Mouse (Mus musculus) liver, embryonic 11.5 days (tissue): ENCODE measurements around the gene H3f3a. TPM values are rescaled to one million over a fixed set of nuclear protein-coding genes. Genes with fewer than 3 reads are reported as not detected.

ENCODE experiments used
- ATAC-seq: fragments of 200-750 bp; cut with Nextera tagmentation; replicated peaks from 2 replicates; pipeline ENCODE4 v1.8.0; 2017; ENCODE audit warnings: moderate number of reproducible peaks, mild to moderate bottlenecking, moderate TSS enrichment, moderate library complexity; ENCODE audit not compliant: low FRiP score
- DNase-seq: peaks from one replicate; pipeline ENCODE4 v3.0.0-alpha.2; 2017; ENCODE audit warnings: low spot score
- H3K27ac ChIP-seq: fragments of 300-500 bp; sonication (generic); 2 replicates; pipeline ENCODE4 v1.5.1; 2014; ENCODE audit warnings: mild to moderate bottlenecking, low read depth, low read length, control low read depth
- H3K27me3 ChIP-seq: fragments of 300-500 bp; sonication (generic); replicated peaks from 2 replicates; pipeline ENCODE4 v1.6.1; 2014; ENCODE audit warnings: low read length, mixed read lengths; ENCODE audit not compliant: control insufficient read depth, insufficient read depth
- H3K36me3 ChIP-seq: fragments of 300-500 bp; sonication (generic); 2 replicates; pipeline ENCODE4 v1.6.1; 2014; ENCODE audit warnings: mild to moderate bottlenecking, low read length, moderate library complexity, mixed read lengths; ENCODE audit not compliant: control insufficient read depth, insufficient read depth
- H3K4me1 ChIP-seq: fragments of 300-500 bp; sonication (generic); replicated peaks from 2 replicates; pipeline ENCODE4 v1.6.1; 2014; ENCODE audit warnings: low read length, mixed read lengths; ENCODE audit not compliant: control insufficient read depth, insufficient read depth
- H3K4me2 ChIP-seq: fragments of 300-500 bp; sonication (generic); 2 replicates; pipeline ENCODE4 v1.6.1; 2014; ENCODE audit warnings: mild to moderate bottlenecking, control low read depth, moderate library complexity
- H3K4me3 ChIP-seq: fragments of 300-500 bp; sonication (generic); 2 replicates; pipeline ENCODE4 v1.5.1; 2014; ENCODE audit warnings: low read depth, low read length, control low read depth
- H3K9ac ChIP-seq: fragments of 300-500 bp; sonication (generic); 2 replicates; pipeline ENCODE4 v1.6.1; 2014; ENCODE audit warnings: low read depth, low read length, control low read depth
- H3K9me3 ChIP-seq: fragments of 300-500 bp; sonication (generic); 2 replicates; pipeline ENCODE4 v1.6.1; 2016; ENCODE audit warnings: low read length, inconsistent platforms, mixed read lengths; ENCODE audit not compliant: control insufficient read depth
- WGBS: fragments of 180-500 bp; shearing (Covaris S2); extraction: QIAGEN DNeasy Blood & Tissue Kit; methylation state at CpG from one replicate; pipeline ENCODE4 v1.1.7; 2014; 5-methylcytosine and 5-hydroxymethylcytosine counted together
- polyA plus RNA-seq: library from polyadenylated mRNA; unstranded; fragments of >200 nt; fragmentation: Nextera tagmentation; extraction: Ambion mirVana; gene quantifications from 2 replicates; pipeline ENCODE4 v1.2.1, GENCODE M21; 2014

The H3f3a gene
- polyA plus RNA-seq, 1 experiment from 2014 or later = 1,897 TPM

DNA sequence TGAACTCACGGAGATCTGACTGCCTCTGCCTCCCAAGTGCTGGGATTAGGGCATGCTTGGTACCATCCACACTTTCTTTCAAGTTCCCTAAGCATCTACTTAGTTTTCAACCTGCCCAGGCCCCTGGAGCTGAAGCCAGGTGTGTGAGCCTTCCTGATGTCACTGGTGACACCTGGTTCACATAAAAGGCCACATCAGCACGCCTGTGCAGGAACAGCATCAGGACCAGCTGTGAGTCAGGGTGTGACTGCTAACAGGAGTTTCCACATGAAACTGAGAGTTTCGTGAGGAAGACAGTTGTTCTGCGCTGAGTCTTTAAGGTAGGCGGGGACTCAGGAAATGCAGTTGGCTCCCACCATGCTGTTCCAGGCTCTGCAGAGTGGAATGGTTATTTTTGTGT lies 48.4 kb downstream of the H3f3a start:
- peaks cover 13% of the 10 kb centered on the region for H3K27me3 ChIP-seq

GRCm38 (mm10) chr1:180763828-180764227 lies 49.9 kb downstream of the H3f3a start:
- Histone ChIP-seq H3K4me1 (peaks cover 13% of the 10 kb centered on the region), H3K4me3 (peak overlapping the region; percentile 43), H3K27me3 (peaks cover 11% of the 10 kb centered on the region), H3K36me3 (no peaks in the 10 kb centered on the region; the same call in 1 of the 2 replicates), H3K9me3 (no peaks in the 10 kb centered on the region), H3K27ac (no peak overlapping the region), H3K9ac (0 out of 2 replicates have a peak overlapping the region, but pooled peaks have one; percentile 40), H3K4me2 (peak overlapping the region; percentile 70)
- ATAC-seq (peak; percentile 42; the same call in 1 of the 2 replicates), DNase-seq (no peak)
- 2% methylated on average over 11 of the region's 11 CpGs for WGBS

More for the DNA sequence above, 48.4 kb downstream of the H3f3a start:
- Histone ChIP-seq H3K9me3 (no peaks in the 10 kb centered on the region), H3K9ac (no peak overlapping the region), H3K4me1 (peaks cover 14% of the 10 kb centered on the region), H3K4me2 (no peak overlapping the region), H3K4me3 (no peak overlapping the region), H3K27ac (no peak overlapping the region), H3K36me3 (no peaks in the 10 kb centered on the region; the same call in 1 of the 2 replicates)
- 83% methylated on average over 5 of the region's 5 CpGs for WGBS
- DNase-seq (no peak), ATAC-seq (no peak)

DNA sequence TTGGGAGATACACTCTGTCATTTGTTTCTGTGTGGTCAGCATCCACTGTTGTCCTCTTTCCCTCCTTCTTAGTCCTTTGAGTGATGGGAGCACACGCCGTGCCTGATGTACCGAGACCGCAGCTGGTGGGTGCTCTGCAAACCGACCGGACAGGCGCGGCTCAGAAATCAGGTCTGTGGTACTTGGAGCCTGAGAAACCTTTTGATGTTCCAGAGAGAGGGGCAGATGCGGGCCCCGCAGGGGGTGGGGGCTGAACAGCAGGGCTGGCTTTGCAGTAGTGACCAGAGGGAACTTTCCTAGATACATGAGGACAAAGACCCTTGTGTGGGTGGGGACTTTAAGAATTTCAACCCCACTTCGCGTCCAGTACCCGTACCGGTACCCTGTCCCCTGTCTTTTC lies 50.4 kb downstream of the H3f3a start:
- no peak overlapping the region for H3K9ac ChIP-seq
- no peaks in the 10 kb centered on the region for H3K9me3 ChIP-seq
- ATAC-seq (no peak), DNase-seq (no peak)
- no peak overlapping the region for H3K27ac ChIP-seq
- H3K36me3 ChIP-seq = no peaks in the 10 kb centered on the region; the same call in 1 of the 2 replicates
- peaks cover 11% of the 10 kb centered on the region for H3K27me3 ChIP-seq
- H3K4me3 ChIP-seq = peak overlapping the region; percentile 43
- WGBS = 20% methylated on average over 14 of the region's 14 CpGs
- H3K4me1 ChIP-seq = peaks cover 10% of the 10 kb centered on the region
- peak overlapping the region; percentile 70 for H3K4me2 ChIP-seq

DNA sequence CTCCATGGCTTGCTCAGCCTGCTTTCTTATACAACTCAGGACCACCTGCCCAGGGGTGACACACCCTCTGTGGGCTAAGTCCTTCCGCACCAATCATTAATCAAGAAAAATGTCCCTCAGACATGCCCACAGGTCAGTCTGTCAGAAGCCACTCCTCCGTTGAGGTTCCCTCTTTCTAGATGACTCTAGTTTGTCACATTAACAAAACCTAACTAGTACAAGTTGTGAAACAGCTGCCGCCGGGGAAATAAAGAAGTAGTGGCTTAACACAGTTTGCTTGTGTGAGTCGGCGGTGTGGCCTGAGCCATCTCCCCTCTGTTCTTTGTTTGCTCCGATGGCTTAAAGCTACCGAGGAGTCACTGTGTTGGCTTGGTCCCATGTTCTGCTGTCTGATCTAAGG lies 51.1 kb downstream of the H3f3a start:
- H3K4me2 ChIP-seq = 0 out of 2 replicates have a peak overlapping the region, but pooled peaks have one; percentile 70
- WGBS = 66% methylated on average over 8 of the region's 8 CpGs
- H3K27ac ChIP-seq = no peak overlapping the region

GRCm38 (mm10) chr1:180762180-180762579 lies 51.6 kb downstream of the H3f3a start:
- Histone ChIP-seq H3K4me1 (peaks cover 4% of the 10 kb centered on the region; the same call in 1 of the 2 replicates), H3K4me2 (no peak overlapping the region), H3K36me3 (no peaks in the 10 kb centered on the region; the same call in 1 of the 2 replicates), H3K4me3 (no peak overlapping the region), H3K27me3 (peaks cover 11% of the 10 kb centered on the region), H3K9me3 (no peaks in the 10 kb centered on the region), H3K27ac (no peak overlapping the region), H3K9ac (no peak overlapping the region)
- WGBS = 81% methylated on average over 11 of the region's 11 CpGs
- ATAC-seq (no peak), DNase-seq (no peak)

More for the DNA sequence above, 51.1 kb downstream of the H3f3a start:
- no peak for ATAC-seq
- peaks cover 11% of the 10 kb centered on the region for H3K27me3 ChIP-seq
- peaks cover 8% of the 10 kb centered on the region for H3K4me1 ChIP-seq
- H3K9ac ChIP-seq = no peak overlapping the region
- H3K36me3 ChIP-seq = no peaks in the 10 kb centered on the region; the same call in 1 of the 2 replicates
- H3K4me3 ChIP-seq = no peak overlapping the region
- no peaks in the 10 kb centered on the region for H3K9me3 ChIP-seq
- no peak for DNase-seq

GRCm38 (mm10) chr1:180757956-180758520 lies 55.7 kb downstream of the H3f3a start:
- H3K9ac ChIP-seq = no peak overlapping the region
- no peak for DNase-seq
- WGBS = 88% methylated on average over 7 of the region's 7 CpGs
- H3K27ac ChIP-seq = no peak overlapping the region
- H3K9me3 ChIP-seq = no peaks in the 10 kb centered on the region
- no peak overlapping the region for H3K4me3 ChIP-seq
- peaks cover 4% of the 10 kb centered on the region; the same call in 1 of the 2 replicates for H3K36me3 ChIP-seq
- H3K4me1 ChIP-seq = no peaks in the 10 kb centered on the region
- no peak overlapping the region for H3K4me2 ChIP-seq
- H3K27me3 ChIP-seq = 0 out of 2 replicates have a peak, but pooled peaks cover 4% of the 10 kb centered on the region
- ATAC-seq = no peak

- Histone ChIP-seq H3K9me3 (no peaks in the 10 kb centered on the region), H3K36me3 (peaks cover 8% of the 10 kb centered on the region; the same call in 1 of the 2 replicates), H3K27me3 (no peaks in the 10 kb centered on the region), H3K27ac (no peak overlapping the region), H3K4me1 (no peaks in the 10 kb centered on the region), H3K4me2 (no peak overlapping the region), H3K4me3 (no peak overlapping the region), H3K9ac (no peak overlapping the region)
- no peak for DNase-seq
- 79% methylated on average over 3 of the region's 3 CpGs for WGBS
- 0 out of 2 replicates have a peak, but pooled peaks have one; percentile 34 for ATAC-seq
These were observed 56.3 kb downstream of the H3f3a start for GRCm38 (mm10) chr1:180757252-180757955.

DNA sequence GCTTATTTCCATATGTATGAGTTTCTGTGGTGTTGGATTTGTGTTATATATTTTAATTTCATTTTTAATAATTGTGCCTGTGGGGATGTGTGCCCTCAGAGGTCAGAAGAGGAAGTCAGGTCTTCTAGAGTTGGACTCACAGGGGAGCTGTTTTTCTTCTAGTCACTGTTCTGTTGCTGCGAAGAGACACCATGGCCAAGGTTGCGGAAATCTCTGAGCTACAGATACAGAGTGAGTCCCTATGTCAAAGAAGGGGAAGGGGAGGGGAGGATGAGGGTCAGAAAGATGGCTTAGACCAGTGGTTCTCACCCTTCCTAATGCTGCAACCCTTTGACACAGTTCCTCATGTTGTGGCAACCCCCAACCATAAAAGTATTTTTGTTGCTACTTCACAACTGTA lies 57.0 kb downstream of the H3f3a start:
- H3K4me2 ChIP-seq = no peak overlapping the region
- H3K36me3 ChIP-seq = peaks cover 10% of the 10 kb centered on the region; the same call in 1 of the 2 replicates
- WGBS = 87% methylated on average over 2 of the region's 2 CpGs
- H3K27ac ChIP-seq = no peak overlapping the region
- no peaks in the 10 kb centered on the region for H3K9me3 ChIP-seq
- no peaks in the 10 kb centered on the region for H3K27me3 ChIP-seq
- DNase-seq (no peak), ATAC-seq (no peak)
- no peak overlapping the region for H3K4me3 ChIP-seq
- H3K9ac ChIP-seq = no peak overlapping the region
- no peaks in the 10 kb centered on the region for H3K4me1 ChIP-seq
